Comparison of ENCODE assay signal across 13 mouse cellular contexts in genomic region chr12:54264893-54265835, GRCm38 (mm10).
DNase-seq lines count a peak whose midpoint lies in the region; ATAC-seq and TF ChIP-seq lines count a peak whose summit lies in the region.
"Had no signal": no experiment of that assay in that cellular context is flagged by ENCODE, and none has a peak within 500 bp of the region (broad histone marks: within the 10 kb centered on the region; RNA-seq: fewer than 3 reads in every experiment).

No protein-coding gene starts in this region.

- H3K4me1 ChIP-seq in heart, postnatal 0 days (ENCODE audit: control insufficient read depth, insufficient read depth) = peaks cover 28% of the 10 kb centered on the region
- H3K4me1 ChIP-seq in midbrain, embryonic 10.5 days = peaks cover 23% of the 10 kb centered on the region
- peaks cover 8% of the 10 kb centered on the region for H3K4me1 ChIP-seq in midbrain, embryonic 16.5 days (ENCODE audit: control insufficient read depth, insufficient read depth, low read length)
- peaks cover 15% of the 10 kb centered on the region; the same call in 1 of the 2 replicates for H3K4me1 ChIP-seq in forebrain, embryonic 15.5 days

- H3K27ac ChIP-seq in heart, postnatal 0 days (ENCODE audit: low read depth) = 0 out of 2 replicates have a peak overlapping the region, but pooled peaks have one; percentile 14
- peak overlapping the region; percentile 61; the same call in 1 of the 2 replicates for H3K27ac ChIP-seq in midbrain, embryonic 10.5 days (replicated peaks)
- no peak overlapping the region for H3K27ac ChIP-seq in midbrain, embryonic 16.5 days (ENCODE audit: low read length)
- H3K27ac ChIP-seq in forebrain, embryonic 15.5 days (replicated peaks) = no peak overlapping the region
- H3K27ac ChIP-seq: hindbrain, embryonic 13.5 days; midbrain, embryonic 13.5 days had no signal

- H3K9ac ChIP-seq in heart, postnatal 0 days (replicated peaks; ENCODE audit: low read depth, low read length) = no peak overlapping the region
- no peak overlapping the region for H3K9ac ChIP-seq in midbrain, embryonic 16.5 days (ENCODE audit: low read depth, low read length)
- no peak overlapping the region for H3K9ac ChIP-seq in forebrain, embryonic 15.5 days (replicated peaks)
- H3K9ac ChIP-seq: hindbrain, embryonic 13.5 days; midbrain, embryonic 13.5 days had no signal

- H3K9me3 ChIP-seq in heart, postnatal 0 days (replicated peaks; ENCODE audit: control insufficient read depth, low read length) = no peaks in the 10 kb centered on the region
- no peaks in the 10 kb centered on the region for H3K9me3 ChIP-seq in midbrain, embryonic 10.5 days (replicated peaks)
- no peaks in the 10 kb centered on the region for H3K9me3 ChIP-seq in midbrain, embryonic 16.5 days (replicated peaks; ENCODE audit: control insufficient read depth, low read length, poor library complexity, severe bottlenecking)
- no peaks in the 10 kb centered on the region for H3K9me3 ChIP-seq in forebrain, embryonic 15.5 days
- H3K9me3 ChIP-seq: hindbrain, embryonic 13.5 days; midbrain, embryonic 13.5 days had no signal

- no peak for TF ChIP-seq CTCF in heart, postnatal 0 days (IDR thresholded peaks at IDR 0.05; ENCODE audit: low read depth)

- DNase-seq in heart, postnatal 0 days (ENCODE audit: low spot score) = no peak
- no peak for DNase-seq in heart, postnatal 14 days
- no peak for DNase-seq in midbrain, embryonic 10.5 days (ENCODE audit: low spot score)
- peak; percentile 9 to 19 for DNase-seq in layer of hippocampus, postnatal 36 days
- DNase-seq: adrenal gland, postnatal 25 days; cerebellum, adult 11 months; gastrocnemius, postnatal 25 days; kidney, postnatal 10 days had no signal

- H3K4me2 ChIP-seq in heart, postnatal 0 days (ENCODE audit: low read depth, low read length) = no peak overlapping the region
- no peak overlapping the region for H3K4me2 ChIP-seq in midbrain, embryonic 16.5 days (ENCODE audit: low read length)
- no peak overlapping the region for H3K4me2 ChIP-seq in forebrain, embryonic 15.5 days (replicated peaks)
- H3K4me2 ChIP-seq: hindbrain, embryonic 13.5 days; midbrain, embryonic 13.5 days had no signal

- ATAC-seq in heart, postnatal 0 days (ENCODE audit: insufficient read depth, low read depth) = peak; percentile 27; the same call in 1 of the 2 replicates
- ATAC-seq in midbrain, embryonic 16.5 days = no peak; the same call in 1 of the 2 replicates
- ATAC-seq in forebrain, embryonic 15.5 days (replicated peaks) = 0 out of 2 replicates have a peak, but pooled peaks have one; percentile 57
- ATAC-seq in granulocyte monocyte progenitor cell, adult 5-6 weeks (replicated peaks; ENCODE audit: poor library complexity, severe bottlenecking) = no peak

- H3K4me3 ChIP-seq in heart, postnatal 0 days (ENCODE audit: low read depth, low read length) = no peak overlapping the region
- H3K4me3 ChIP-seq in midbrain, embryonic 10.5 days = no peak overlapping the region
- no peak overlapping the region for H3K4me3 ChIP-seq in midbrain, embryonic 16.5 days (ENCODE audit: low read depth, low read length)
- H3K4me3 ChIP-seq in forebrain, embryonic 15.5 days = no peak overlapping the region
- H3K4me3 ChIP-seq: hindbrain, embryonic 13.5 days; midbrain, embryonic 13.5 days had no signal

- intact Hi-C loops in heart, postnatal 14 days (cut with DNase I) = loop anchor here (5.0 kb wide), 1 partner anchor 58 kb away; no protein-coding TSS in a partner anchor

- H3K36me3 ChIP-seq in heart, postnatal 0 days (replicated peaks; ENCODE audit: control insufficient read depth, insufficient read depth, low read length) = no peaks in the 10 kb centered on the region
- no peaks in the 10 kb centered on the region for H3K36me3 ChIP-seq in midbrain, embryonic 10.5 days
- H3K36me3 ChIP-seq in midbrain, embryonic 16.5 days (ENCODE audit: control insufficient read depth, insufficient read depth, low read length) = no peaks in the 10 kb centered on the region
- H3K36me3 ChIP-seq in forebrain, embryonic 15.5 days = no peaks in the 10 kb centered on the region
- H3K36me3 ChIP-seq: hindbrain, embryonic 13.5 days; midbrain, embryonic 13.5 days had no signal

- no peaks in the 10 kb centered on the region for H3K27me3 ChIP-seq in heart, postnatal 0 days (ENCODE audit: control insufficient read depth, insufficient read depth, low read length)
- no peaks in the 10 kb centered on the region; the same call in 1 of the 2 replicates for H3K27me3 ChIP-seq in midbrain, embryonic 10.5 days (ENCODE audit: low read depth, poor library complexity, severe bottlenecking)
- no peaks in the 10 kb centered on the region for H3K27me3 ChIP-seq in midbrain, embryonic 16.5 days (ENCODE audit: control insufficient read depth, insufficient read depth, low read depth, low read length)
- H3K27me3 ChIP-seq in forebrain, embryonic 15.5 days = no peaks in the 10 kb centered on the region
- H3K27me3 ChIP-seq: hindbrain, embryonic 13.5 days; midbrain, embryonic 13.5 days had no signal

- WGBS in heart, postnatal 0 days = 40% methylated on average over 14 of the region's 14 CpGs
- WGBS in midbrain, embryonic 10.5 days = 68% methylated on average over 14 of the region's 14 CpGs
- WGBS in midbrain, embryonic 16.5 days = 54% methylated on average over 14 of the region's 14 CpGs
- WGBS in forebrain, embryonic 15.5 days = 41% methylated on average over 14 of the region's 14 CpGs

- TF ChIP-seq EP300 in heart, postnatal 0 days (IDR thresholded peaks at IDR 0.05; ENCODE audit: low read depth) = no peak

Comparison
In these comparisons a context has a peak if more than half of its experiments do, and no peak if none do; other contexts are left out.
1. H3K27ac ChIP-seq: peak in heart, postnatal 0 days (single experiment) and midbrain, embryonic 10.5 days (single experiment); none in midbrain, embryonic 16.5 days (single experiment) and forebrain, embryonic 15.5 days (single experiment).
2. ATAC-seq: peak in heart, postnatal 0 days (single experiment) and forebrain, embryonic 15.5 days (single experiment); none in midbrain, embryonic 16.5 days (single experiment) and granulocyte monocyte progenitor cell, adult 5-6 weeks (single experiment).
3. DNase-seq: peak in layer of hippocampus, postnatal 36 days (2 of 2); none in heart, postnatal 0 days (single experiment), heart, postnatal 14 days (0 of 2) and midbrain, embryonic 10.5 days (single experiment).